Mouse (Mus musculus) limb, embryonic 14.5 days (tissue): ENCODE results near the gene Srsf2. TPM values are rescaled to one million over a fixed set of nuclear protein-coding genes. Genes with fewer than 3 reads are reported as not detected.
"Not testable (repeated sequence)": the region's sequence is repeated elsewhere in the genome, so short reads cannot be mapped to it uniquely, and the experiment has no call there.

Experiments used
- ATAC-seq: fragments of 200-750 bp; cut with Nextera tagmentation; 2 replicates; pipeline ENCODE4 v1.8.0; 2017; ENCODE audit warnings: low read depth, moderate number of reproducible peaks, moderate TSS enrichment; ENCODE audit not compliant: low FRiP score
- DNase-seq: peaks from one replicate; pipeline ENCODE4 v3.0.0-alpha.2; 2015; ENCODE audit warnings: low spot score
- H3K27ac ChIP-seq: fragments of 300-500 bp; sonication (generic); replicated peaks from 2 replicates; pipeline ENCODE4 v1.5.1; 2014; ENCODE audit warnings: low read depth, mild to moderate bottlenecking, low read length, moderate library complexity, mixed read lengths
- H3K27me3 ChIP-seq: fragments of 300-500 bp; sonication (generic); 2 replicates; pipeline ENCODE4 v1.6.1; 2014; ENCODE audit warnings: low read length, mixed read lengths; ENCODE audit not compliant: control insufficient read depth, insufficient read depth
- H3K36me3 ChIP-seq: fragments of 300-500 bp; sonication (generic); 2 replicates; pipeline ENCODE4 v1.6.1; 2014; ENCODE audit warnings: mild to moderate bottlenecking, low read length, moderate library complexity, mixed read lengths; ENCODE audit not compliant: control insufficient read depth, insufficient read depth
- H3K4me1 ChIP-seq: fragments of 300-500 bp; sonication (generic); 2 replicates; pipeline ENCODE4 v1.6.1; 2014; ENCODE audit warnings: antibody characterized with exemption, low read length, mixed read lengths; ENCODE audit not compliant: control insufficient read depth, insufficient read depth
- H3K4me2 ChIP-seq: fragments of 300-500 bp; sonication (generic); replicated peaks from 2 replicates; pipeline ENCODE4 v1.6.1; 2014; ENCODE audit warnings: low read depth, mild to moderate bottlenecking, low read length, moderate library complexity; ENCODE audit not compliant: severe bottlenecking
- H3K4me3 ChIP-seq: fragments of 300-500 bp; sonication (generic); replicated peaks from 2 replicates; pipeline ENCODE4 v1.5.1; 2014; ENCODE audit warnings: low read length
- H3K9ac ChIP-seq: fragments of 300-500 bp; sonication (generic); 2 replicates; pipeline ENCODE4 v1.6.1; 2014; ENCODE audit warnings: mild to moderate bottlenecking, low read depth, low read length, moderate library complexity; ENCODE audit not compliant: severe bottlenecking
- H3K9me3 ChIP-seq: fragments of 300-500 bp; sonication (generic); 2 replicates; pipeline ENCODE4 v1.6.1; 2016; ENCODE audit warnings: low read length; ENCODE audit not compliant: control insufficient read depth
- POLR2A ChIP-seq: fragments of 200-500 bp; IDR thresholded peaks from 2 replicates; pipeline ENCODE4 v1.8.0; 2012; ENCODE audit warnings: inconsistent platforms, mild to moderate bottlenecking, moderate library complexity, borderline replicate concordance; ENCODE audit not compliant: insufficient read depth, insufficient read length; ENCODE audit errors: extremely low read depth
- WGBS: fragments of 180-500 bp; shearing (Covaris S2); extraction: QIAGEN DNeasy Blood & Tissue Kit; methylation state at CpG from one replicate; pipeline ENCODE4 v1.1.7; 2014; 5-methylcytosine and 5-hydroxymethylcytosine counted together
- polyA plus RNA-seq, 2 experiments: library from polyadenylated mRNA; depleted of rRNA in 1 of 2; stranded (reverse) in 1 of 2; unstranded in 1 of 2; fragments of >200 nt; fragmentation: Nextera tagmentation in 1 of 2; extraction: Ambion mirVana in 1 of 2; gene quantifications; 2 replicates each; pipeline versions ENCODE4 v1.2.1 to v1.2.3; 2012 to 2014

The Srsf2 gene
- polyA plus RNA-seq, 2 experiments = 776 to 791 TPM

GRCm38 (mm10) chr11:116849587-116849986, 3.3 kb downstream of the Srsf2 start:
- Histone ChIP-seq H3K4me3 (no peak overlapping the region), H3K4me1 (peaks cover 11% of the 10 kb centered on the region), H3K27ac (no peak overlapping the region), H3K27me3 (no peaks in the 10 kb centered on the region), H3K9ac (no peak overlapping the region), H3K4me2 (no peak overlapping the region), H3K9me3 (no peaks in the 10 kb centered on the region), H3K36me3 (peaks cover 57% of the 10 kb centered on the region)
- TF ChIP-seq POLR2A = no peak
- DNase-seq (no peak), ATAC-seq (no peak)

- Histone ChIP-seq H3K4me1 (peaks cover 13% of the 10 kb centered on the region), H3K36me3 (peaks cover 57% of the 10 kb centered on the region)
- not testable (repeated sequence) for H3K27ac ChIP-seq, DNase-seq, H3K9ac ChIP-seq, ATAC-seq, H3K9me3 ChIP-seq, H3K4me3 ChIP-seq, H3K27me3 ChIP-seq, H3K4me2 ChIP-seq
- 84% methylated on average over 2 of the region's 2 CpGs for WGBS
These were observed 4.1 kb downstream of the Srsf2 start for GRCm38 (mm10) chr11:116848877-116849178.

- ATAC-seq = no peak
- no peak for TF ChIP-seq POLR2A
- no peak for DNase-seq
- no peak overlapping the region for H3K27ac ChIP-seq
- WGBS = 81% methylated on average over 5 of the region's 5 CpGs
- no peak overlapping the region for H3K4me3 ChIP-seq
- H3K9me3 ChIP-seq = no peaks in the 10 kb centered on the region
- H3K27me3 ChIP-seq = no peaks in the 10 kb centered on the region
- no peak overlapping the region for H3K4me2 ChIP-seq
- no peak overlapping the region for H3K9ac ChIP-seq
- peaks cover 13% of the 10 kb centered on the region for H3K4me1 ChIP-seq
- peaks cover 57% of the 10 kb centered on the region for H3K36me3 ChIP-seq
These were observed 4.6 kb downstream of the Srsf2 start for GRCm38 (mm10) chr11:116848086-116848876.

GRCm38 (mm10) chr11:116847187-116848085, 5.5 kb downstream of the Srsf2 start:
- no peak overlapping the region for H3K27ac ChIP-seq
- peaks cover 13% of the 10 kb centered on the region for H3K4me1 ChIP-seq
- no peaks in the 10 kb centered on the region for H3K9me3 ChIP-seq
- DNase-seq (no peak), ATAC-seq (no peak)
- no peak overlapping the region for H3K4me2 ChIP-seq
- H3K36me3 ChIP-seq = peaks cover 57% of the 10 kb centered on the region
- no peak overlapping the region for H3K4me3 ChIP-seq
- H3K27me3 ChIP-seq = no peaks in the 10 kb centered on the region
- H3K9ac ChIP-seq = no peak overlapping the region
- 79% methylated on average over 3 of the region's 3 CpGs for WGBS
- TF ChIP-seq POLR2A = no peak

- 92% methylated on average over 4 of the region's 4 CpGs for WGBS
- Histone ChIP-seq H3K4me2 (no peak overlapping the region), H3K36me3 (peaks cover 54% of the 10 kb centered on the region), H3K27me3 (no peaks in the 10 kb centered on the region), H3K9me3 (no peaks in the 10 kb centered on the region), H3K9ac (no peak overlapping the region), H3K27ac (no peak overlapping the region), H3K4me1 (peaks cover 14% of the 10 kb centered on the region), H3K4me3 (no peak overlapping the region)
- ATAC-seq (no peak), DNase-seq (no peak)
- no peak for TF ChIP-seq POLR2A
These were observed 6.2 kb downstream of the Srsf2 start for GRCm38 (mm10) chr11:116846593-116847181.
